Mouse (Mus musculus) erythroblast, adult 5-6 weeks (primary cell): ENCODE data around the gene Dnm2. TPM values are rescaled to one million over a fixed set of nuclear protein-coding genes. Genes with fewer than 3 reads are reported as not detected.

Experiments used
- ATAC-seq: replicated peaks from 2 replicates; pipeline ENCODE4 v1.8.0; 2016; ENCODE audit warnings: moderate number of reproducible peaks, mild to moderate bottlenecking, moderate TSS enrichment, inconsistent platforms; ENCODE audit not compliant: poor library complexity, low FRiP score, severe bottlenecking
- total RNA-seq, 2 experiments: library from RNA; stranded (forward) in 1 of 2; stranded (reverse) in 1 of 2; fragments of 150-400 nt in 1 of 2; fragments of 200-764, 138-1000 nt in 1 of 2; gene quantifications; 2 replicates each; pipeline versions ENCODE4 v1.2.3 to v1.2.4; 2015 to 2017; ENCODE audit warnings: low replicate concordance in 2 of 2

Gene Dnm2
- total RNA-seq, 2 experiments from 2014 or later, result 40.5 to 100 TPM

DNA sequence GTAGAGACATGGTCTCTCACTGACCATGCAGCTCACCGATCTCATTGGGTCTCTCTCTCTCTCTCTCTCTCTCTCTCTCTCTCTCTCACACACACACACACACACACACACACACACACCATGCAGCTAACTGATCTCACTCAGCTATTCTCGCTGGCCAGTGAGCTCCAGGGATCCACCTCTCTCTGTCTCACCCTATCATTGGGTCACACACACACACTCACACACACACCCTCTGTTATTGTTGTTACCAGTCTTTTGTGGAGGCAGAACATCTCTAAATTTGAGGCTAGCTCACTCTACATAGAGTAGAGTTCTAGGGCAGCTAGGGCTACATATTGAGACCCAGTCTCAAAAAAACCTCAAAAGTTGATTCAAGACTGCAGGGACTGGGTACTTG lies 1.8 kb downstream of the Dnm2 start:
- ATAC-seq, result no peak

DNA sequence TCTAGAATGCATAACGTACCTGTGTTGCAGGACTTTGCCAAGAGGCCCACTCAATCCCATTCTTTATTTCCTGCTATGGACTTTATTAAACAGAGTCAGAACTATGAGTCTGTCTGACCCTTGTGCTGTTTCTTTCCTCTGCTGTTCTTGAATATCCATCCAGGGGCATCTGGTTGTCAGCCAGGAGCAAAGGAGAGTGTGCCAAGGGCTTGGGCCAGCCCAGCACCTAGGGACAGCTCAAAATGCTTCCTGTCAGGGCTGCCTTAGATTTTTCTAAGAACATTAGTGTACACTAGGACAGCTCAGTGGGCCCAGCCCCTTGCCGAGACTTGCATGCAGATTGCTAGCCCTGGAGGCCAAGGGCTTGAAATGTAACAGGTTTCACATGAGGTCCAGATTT lies 3.1 kb downstream of the Dnm2 start:
- no peak for ATAC-seq

DNA sequence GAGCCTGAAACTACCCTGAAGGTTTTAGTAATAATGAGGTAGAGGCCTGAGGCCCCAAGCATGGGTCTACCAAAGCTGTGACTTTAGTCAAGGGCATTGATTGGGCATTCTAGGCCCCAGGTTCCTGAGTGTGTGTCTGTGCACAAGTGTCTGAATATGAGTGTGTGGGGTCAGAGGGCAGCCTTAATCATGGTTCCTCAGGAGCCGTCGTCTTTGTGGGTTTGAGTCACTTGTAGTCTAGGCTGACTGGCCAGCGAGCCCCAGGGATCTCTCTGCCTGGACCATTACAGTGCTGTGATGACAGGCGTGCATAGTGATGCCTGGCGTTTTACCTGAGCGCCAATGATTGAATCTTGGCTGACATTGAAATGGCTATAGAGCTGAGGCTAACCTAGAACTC lies 3.5 kb downstream of the Dnm2 start:
- no peak for ATAC-seq

- ATAC-seq, result no peak
Observed at GRCm38 (mm10) chr9:21430724-21431123, 6.0 kb downstream of the Dnm2 start.

GRCm38 (mm10) chr9:21432066-21432465 lies 7.4 kb downstream of the Dnm2 start:
- no peak for ATAC-seq

DNA sequence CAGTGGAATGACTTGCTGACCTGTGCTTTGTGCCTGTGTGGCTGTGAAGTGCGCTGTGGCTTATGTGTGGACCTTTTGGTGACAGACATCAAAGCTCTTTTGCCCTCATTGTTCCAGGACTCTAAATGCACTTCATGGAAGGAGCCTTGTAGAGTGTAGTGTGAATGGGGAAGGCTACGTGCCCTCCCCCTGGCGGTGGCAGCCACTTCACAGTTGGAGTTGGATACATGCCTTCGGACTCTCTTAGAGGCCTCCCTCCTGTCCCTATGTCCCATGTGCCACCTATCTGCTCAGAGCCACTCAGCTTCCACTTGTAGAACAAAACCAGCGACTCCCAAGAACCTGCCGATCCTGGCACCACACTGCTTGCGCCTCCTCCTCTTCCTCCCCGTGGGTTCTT lies 9.1 kb downstream of the Dnm2 start:
- no peak for ATAC-seq

DNA sequence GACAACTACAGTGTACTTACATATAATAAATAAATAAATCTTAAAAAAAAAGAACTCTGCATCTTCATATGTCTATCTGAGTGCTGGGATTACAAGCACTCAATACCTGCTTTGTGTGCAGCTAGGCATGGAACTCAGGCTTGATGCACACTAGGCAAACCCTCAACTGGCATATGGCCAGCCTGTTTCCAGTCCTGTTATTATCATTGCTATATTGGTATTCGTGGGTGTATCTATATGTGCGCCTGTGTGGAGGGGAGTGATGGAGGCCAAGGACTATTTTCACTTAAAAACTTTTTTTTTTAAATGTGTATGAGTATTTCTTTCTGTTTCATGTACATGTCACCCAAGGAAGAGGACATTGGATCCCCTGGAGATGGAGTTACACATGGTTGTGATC lies 9.7 kb downstream of the Dnm2 start:
- ATAC-seq, result no peak

DNA sequence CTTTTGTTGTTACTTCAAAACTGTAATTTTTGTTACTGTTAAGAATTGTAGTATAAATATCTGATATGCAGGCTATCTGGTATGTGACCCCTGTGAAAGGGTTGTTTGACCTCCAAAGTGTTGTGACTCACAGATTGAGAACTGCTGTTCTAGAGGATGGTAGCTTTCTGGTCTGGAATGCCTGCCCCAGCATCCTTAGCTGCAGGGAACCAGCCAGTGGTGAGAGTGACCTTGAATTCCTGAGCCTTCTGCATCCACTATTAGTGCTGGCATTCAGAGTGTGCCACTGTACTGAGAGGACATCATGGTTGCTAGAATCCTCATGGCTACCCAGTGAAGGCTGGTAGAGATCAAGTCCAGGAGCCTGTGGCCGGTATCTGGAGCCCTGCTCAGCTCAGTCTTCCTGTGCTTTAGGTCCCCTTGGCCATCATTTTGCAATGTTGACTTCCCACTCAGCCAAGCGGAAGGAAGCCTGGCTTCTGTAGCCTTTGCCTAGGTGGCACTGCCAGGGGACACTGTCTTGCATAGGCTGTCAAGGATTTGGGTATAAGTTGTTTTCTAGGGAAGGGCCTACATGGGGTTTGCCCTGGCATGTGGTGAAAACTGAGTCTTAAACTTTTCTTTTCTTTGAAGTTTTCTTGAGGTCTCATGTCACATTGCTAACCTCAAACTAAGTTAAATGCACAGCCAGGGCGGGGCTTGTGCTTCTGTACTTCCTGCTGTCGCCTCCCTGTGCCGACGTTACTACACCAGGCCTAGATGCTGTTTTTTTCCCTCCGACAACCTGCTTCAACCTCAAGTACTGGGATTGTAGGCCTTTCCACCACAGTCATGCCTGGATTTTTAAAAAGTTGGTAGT lies 11.3 kb downstream of the Dnm2 start:
- ATAC-seq, result no peak

- ATAC-seq, result no peak
Observed at GRCm38 (mm10) chr9:21437577-21437976, 12.9 kb downstream of the Dnm2 start.

GRCm38 (mm10) chr9:21438219-21438618 lies 13.5 kb downstream of the Dnm2 start:
- ATAC-seq, result no peak

DNA sequence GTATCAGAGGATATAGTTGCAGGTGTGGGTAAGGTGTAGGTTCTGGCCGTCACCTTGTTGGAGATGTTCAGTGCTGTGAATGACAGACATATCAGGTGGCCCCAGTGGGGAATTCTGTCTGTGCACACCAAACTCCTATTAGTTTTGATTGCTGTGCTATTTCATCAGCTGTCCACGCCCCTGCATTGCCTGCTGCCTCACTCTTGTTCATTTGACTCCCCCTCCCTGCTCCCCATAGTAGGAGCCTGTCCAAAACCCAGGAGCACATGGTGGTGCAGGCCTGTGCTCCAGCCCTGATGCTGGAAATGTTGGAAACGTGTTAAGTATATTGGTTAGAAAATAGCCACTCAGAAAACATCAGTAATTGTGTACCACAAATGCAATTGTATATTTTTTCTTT lies 14.7 kb downstream of the Dnm2 start:
- ATAC-seq, result no peak

DNA sequence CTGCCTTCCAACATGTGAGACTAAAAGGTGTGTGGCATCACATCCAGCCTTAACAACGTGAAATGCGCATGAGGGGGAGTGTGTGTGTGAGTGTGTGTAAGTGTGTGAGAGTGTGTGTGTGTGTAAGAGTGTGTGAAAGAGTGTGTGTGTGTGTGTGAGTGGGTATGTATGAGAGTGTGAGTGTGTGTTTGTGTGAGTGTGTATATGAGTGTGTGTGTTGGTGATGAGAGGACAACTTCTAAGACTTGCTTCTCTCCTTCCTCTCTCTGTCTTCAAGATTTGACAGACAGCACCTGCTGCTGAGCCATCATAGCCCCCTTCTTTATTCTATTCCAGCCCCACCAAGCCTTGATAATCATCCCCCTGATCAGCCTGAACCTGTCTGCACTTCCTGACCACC lies 15.2 kb downstream of the Dnm2 start:
- no peak for ATAC-seq

DNA sequence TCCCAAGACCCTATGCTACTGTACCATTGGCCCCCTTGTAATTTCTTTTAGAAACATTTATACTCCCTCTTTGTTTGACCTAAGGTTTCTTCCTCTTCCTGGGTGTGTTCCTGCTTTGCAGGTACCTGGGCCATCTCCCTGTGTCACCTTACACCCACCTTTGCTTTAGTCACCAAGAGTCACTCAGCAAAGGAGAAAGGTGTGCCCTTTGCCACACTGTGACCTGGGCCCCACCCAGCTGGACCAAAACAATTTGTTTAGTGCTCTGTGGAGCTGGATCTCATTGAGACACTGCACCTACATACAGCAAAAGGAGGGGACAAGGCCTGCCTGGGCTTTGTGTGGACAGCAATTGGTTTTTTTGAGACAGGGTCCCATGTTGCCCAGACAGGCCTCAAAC lies 15.7 kb downstream of the Dnm2 start:
- ATAC-seq, result no peak

DNA sequence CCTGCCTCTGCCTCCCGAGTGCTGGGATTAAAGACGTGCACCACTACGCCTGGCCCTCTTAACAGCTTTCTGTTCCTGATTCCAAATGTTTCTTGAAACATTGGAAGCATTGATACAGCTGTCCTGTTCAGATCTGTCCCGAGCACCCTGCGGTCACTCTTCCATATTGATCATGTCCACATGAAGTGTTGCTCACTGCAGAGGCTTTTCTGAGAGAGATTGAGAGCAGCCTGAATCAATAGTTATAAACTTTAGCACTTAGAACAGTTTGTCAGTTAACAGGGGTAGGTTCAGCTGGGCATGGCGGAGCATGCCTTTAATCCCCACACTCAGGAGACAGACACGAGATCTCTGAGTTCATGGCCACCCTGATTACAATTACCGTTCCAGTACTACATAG lies 19.1 kb downstream of the Dnm2 start:
- no peak for ATAC-seq

- ATAC-seq, result no peak
Observed at GRCm38 (mm10) chr9:21444574-21444973, 19.9 kb downstream of the Dnm2 start.

DNA sequence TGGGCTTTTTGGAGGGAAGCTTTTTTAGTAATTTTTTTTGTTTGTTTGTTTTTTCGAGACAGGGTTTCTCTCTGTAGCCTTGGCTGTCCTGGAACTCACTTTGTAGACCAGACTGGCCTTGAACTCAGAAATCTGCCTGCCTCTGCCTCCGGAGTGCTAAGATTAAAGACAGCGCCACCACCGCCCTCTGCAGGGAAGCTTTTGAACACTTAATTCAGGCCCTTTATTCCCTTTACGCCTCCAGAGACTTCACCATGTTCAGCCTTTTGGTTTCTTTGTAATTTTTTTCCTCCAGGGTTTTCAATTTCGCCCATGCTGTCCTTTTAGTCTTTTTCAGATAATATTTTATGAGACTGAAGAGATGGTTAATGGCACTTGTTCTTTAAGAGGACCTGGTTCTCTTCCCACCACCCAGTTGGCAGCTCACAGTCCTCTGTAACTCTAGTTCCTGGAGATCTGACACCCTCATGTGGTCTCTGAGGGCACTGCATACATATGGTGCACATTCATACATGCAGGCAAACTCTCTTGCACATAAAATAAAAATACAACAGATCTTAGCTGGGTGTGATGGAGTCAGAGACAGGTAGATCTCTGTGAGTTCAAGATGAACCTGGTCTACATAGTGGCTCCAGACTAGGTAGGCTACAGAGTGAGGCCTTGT lies 20.5 kb downstream of the Dnm2 start:
- 0 out of 2 replicates have a peak, but pooled peaks have one; percentile 40 for ATAC-seq

GRCm38 (mm10) chr9:21447778-21448177 lies 23.1 kb downstream of the Dnm2 start:
- no peak for ATAC-seq

DNA sequence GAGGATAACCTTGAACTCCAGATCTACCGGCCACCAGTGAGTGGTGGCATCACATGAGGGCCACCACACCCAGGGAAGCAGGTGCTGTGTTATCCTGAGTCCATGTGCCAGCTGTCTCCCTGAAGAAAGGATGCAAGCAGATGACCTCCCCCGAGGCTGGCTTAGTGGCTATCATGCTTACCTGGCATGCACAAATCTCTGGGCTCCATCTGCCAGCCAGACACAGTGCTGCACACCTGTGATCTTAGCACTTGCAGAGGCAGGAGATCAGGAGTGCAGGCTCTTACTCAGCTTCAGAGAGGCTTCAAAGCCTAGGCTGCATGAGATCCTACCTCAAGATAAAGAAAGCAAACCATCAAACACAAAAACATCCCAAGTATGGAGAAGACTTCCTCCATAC lies 25.0 kb downstream of the Dnm2 start:
- no peak for ATAC-seq

DNA sequence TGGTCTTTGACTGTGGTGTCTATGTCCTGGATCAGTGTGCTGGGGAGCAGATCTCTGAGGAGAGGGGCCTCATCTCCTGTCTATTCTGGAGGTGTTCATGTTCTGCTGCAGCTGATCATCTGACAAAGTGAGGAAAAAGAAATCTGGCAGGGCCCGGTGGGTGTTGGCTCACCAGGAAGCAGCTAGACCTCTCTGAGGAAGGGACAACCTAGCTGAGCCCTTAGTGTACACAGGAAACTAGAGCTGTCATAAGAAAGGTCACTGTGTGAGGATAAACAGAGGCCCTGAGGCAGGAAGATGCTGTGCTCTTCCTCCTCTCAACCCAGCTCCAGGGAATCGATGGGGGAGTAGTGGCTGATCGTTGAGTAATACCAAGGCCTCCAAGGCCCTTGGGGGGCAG lies 25.6 kb downstream of the Dnm2 start:
- no peak for ATAC-seq

DNA sequence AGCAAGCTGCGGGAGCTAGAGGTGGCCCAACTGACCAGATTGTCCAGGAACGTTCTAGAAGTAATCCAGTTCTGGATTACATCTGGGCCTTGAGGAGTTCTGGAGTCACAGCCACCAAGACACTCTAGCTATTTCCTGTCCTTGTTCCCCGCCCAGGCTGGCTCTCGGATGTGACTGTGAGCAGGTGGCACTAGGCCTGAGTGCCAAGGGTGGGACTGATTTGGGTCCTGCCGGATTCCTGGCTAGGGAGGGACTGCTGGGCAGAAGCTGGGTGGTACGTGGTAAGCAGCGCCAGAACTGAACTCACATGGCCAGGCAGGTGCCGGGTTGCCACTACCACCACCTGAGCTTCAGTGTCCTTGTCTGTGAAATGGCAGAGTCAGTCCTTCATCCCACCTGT lies 26.7 kb downstream of the Dnm2 start:
- 0 out of 2 replicates have a peak, but pooled peaks have one; percentile 28 for ATAC-seq

GRCm38 (mm10) chr9:21451870-21452269 lies 27.2 kb downstream of the Dnm2 start:
- peak; percentile 43; the same call in 1 of the 2 replicates for ATAC-seq
